Mouse (Mus musculus) T-helper 1 cell (primary cell): ENCODE measurements around the gene Spata25.
"Not testable (repeated sequence)": the region's sequence is repeated elsewhere in the genome, so short reads cannot be mapped to it uniquely, and the experiment has no call there.

Experiments used
- in situ Hi-C: fragments of 300-600 bp; cut with MboI, MseI; formaldehyde crosslinking; loops from one replicate; pipeline ENCODE4 v1.15.1; 2025; ENCODE audit warnings: high pct_unique_total_duplicates

Spata25 gene

DNA sequence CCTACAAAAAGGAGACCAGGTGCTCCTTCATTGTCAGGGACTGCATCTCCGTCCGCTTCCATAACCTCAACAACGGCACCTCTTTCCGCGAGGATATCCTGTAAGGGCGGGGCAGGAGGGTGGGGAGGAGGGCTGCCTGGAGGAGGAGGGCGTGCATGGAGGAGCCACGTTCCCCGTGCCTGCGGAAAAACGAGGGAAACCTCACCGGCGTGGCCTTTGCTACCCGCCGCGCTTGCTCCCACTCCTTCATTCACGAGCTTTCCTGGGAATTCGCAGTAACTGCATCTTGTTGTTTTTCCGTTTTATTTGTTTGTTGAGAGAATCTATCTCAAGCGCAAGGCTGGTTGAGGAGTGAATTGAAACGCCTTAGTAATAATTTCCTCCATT lies 23.0 kb downstream of the Spata25 start:
- in situ Hi-C loops: no loop called here

DNA sequence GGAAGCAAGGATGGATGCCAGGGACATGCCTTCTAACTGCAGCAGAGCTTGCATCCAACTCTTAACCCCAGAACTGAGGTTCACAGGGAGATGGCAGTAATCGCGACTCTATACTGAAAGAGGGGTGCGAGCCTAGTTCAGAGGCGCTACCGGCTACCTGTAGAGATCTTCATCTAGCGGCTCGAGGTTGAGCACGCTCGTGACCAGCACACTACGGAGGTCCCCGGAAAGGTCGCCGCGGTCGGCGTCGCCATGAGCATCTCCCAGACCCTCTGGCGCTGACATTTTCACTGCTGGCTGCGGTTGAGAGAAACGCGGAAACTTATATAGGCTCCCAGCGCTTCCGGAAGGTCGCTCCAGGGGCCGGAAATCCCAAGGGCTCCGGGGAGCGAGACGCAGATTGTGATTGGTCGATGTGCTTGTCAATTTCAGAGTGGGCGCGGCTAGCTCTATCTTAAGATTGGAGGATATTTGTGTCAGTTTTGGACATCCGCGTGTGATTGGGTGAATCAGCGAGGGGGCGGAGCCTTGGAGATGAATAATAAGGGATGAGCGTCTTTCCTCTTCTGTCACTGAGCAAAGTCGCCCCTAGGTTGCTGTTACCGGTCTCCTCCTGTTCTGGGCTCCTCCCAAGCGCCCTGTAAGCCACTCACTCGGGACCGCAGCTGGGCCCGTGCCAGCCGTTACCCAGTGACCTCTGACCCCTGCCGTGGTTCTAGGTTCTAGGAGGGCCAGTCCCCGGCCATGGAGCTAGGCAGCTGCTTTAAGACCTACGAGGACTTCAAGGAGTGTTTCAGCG lies 23.6 kb downstream of the Spata25 start, which contains the start of the genes Acot8 and Zswim3:
Gene Acot8 (minus strand): TSS at position 350 of the 799 bp plus-strand sequence.
Gene Zswim3 (plus strand): TSS at position 566 of the 799 bp plus-strand sequence.
- in situ Hi-C loops: no loop called here

DNA sequence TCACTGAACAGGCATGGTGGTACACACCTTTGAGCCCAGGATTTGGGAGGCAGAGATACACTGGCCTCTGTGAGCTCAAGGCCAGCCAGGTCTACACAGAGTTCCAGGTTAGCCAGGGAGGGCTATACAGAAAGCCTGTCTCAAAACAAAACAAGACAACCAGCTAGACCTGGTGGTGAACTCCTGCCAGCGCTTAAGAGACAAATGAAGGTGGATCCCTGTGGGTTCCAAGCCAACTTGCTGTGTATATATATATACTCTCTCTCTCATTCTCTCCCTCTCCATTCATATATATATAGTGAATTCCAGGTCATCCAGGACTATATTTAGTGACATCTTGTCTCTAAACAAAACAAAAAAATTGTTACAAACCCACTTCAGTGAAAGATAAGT lies 24.4 kb downstream of the Spata25 start:
- in situ Hi-C loops: no loop called here

DNA sequence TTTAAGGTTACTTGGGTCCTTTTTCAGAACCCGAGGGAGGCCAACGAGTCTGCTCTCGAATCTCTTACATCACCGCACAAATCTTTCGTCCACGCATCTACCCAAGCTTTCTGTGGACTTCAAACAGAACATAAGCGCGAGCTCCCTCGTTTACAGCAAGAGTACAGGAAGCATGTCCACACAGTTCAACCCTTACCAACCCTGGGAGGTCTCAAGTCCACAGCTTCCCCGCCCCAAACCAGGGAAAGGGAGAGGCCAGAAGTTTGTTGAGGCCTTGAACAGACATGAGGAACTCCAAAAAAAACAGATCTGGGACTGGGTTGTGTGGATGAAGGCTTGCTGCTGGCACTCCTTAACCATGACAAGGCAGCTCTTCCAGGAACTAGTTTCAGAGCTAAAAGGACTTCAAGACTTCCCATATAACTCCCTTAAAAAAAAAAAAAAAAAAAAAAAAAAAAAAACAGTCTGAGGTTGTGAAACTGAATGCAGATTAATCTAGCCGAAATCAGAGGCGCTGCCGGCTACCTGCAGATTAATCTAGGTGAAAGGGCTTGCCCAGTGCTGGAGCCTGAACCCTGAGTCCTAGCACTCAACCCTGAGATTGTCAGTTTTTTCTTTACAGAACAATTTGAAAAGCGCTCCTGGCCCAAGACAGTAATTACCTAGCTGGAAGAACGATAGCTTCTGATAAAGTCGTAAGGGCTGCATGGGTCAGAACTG lies 25.0 kb downstream of the Spata25 start:
- in situ Hi-C loops: no loop called here

DNA sequence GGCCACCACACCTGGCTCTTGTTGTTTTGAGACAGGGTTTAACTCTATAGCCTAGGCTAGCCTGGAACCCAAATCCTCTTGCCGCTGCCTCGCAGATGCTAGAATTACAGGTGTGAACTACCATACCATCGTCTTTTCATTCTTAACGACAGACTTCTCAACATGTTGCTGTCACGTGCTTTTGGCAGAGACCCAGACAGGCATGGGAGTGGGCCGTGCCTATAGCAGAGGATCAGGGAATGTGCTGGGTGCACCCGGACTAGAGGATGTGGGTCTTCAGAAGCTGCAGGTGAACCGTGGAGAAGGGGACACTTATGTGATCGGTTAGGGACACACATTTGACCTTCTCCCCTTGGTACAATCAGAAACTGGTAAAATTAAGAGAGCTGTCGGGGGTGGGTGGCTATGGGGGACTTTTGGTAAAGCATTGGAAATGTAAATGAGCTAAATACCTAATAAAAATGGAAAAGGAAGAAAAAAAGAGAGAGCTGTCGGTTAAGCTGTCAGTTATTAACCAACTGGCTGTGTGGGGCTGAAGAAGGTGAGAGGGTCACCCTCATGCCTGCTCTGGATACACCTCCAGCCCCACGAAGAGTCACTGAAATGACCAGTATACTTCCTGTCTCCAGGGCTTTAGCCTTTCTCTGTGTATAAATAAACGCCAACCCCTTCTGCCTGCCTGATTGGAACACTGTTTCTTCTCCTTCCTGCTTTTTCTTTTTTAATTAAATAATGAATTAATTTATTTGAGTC lies 27.9 kb downstream of the Spata25 start:
- in situ Hi-C loops: no loop called here

DNA sequence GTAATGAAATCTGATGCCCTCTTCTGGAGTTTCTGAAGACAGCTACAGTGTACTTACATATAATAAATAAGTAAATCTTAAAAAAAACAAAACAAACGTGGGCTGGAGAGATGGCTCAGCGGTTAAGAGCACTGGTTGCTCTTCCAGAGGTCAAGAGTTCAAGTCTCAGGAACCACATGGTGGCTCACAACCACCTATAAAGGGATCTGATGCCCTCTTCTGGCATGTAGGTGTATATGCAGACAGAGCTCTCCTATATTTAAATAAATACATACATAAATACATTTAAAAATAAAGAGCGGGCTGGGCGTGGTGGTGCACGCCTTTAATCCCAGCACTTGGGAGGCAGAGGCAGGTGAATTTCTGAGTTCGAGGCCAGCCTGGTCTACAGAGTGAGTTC lies 29.8 kb downstream of the Spata25 start:
- in situ Hi-C loops: not testable (repeated sequence)

DNA sequence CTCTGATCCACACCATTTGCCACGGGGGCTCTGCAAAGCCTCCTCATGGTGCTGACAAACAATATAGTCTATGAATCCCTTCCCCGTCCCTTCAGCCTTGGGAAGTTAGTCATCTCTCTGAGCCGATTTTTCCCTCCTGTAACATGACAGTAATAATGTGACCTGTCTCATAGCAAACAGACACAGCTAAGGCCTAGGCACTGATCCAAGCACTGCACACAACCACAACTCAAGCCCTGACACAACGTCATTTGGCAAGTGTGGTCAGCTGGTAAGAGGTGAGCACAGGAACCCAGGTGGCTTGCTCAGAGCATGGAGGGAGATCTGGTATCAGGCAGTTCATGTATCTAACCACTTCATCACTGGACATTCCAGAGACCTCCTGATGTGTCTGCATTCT lies 32.5 kb downstream of the Spata25 start:
- in situ Hi-C loops: no loop called here

DNA sequence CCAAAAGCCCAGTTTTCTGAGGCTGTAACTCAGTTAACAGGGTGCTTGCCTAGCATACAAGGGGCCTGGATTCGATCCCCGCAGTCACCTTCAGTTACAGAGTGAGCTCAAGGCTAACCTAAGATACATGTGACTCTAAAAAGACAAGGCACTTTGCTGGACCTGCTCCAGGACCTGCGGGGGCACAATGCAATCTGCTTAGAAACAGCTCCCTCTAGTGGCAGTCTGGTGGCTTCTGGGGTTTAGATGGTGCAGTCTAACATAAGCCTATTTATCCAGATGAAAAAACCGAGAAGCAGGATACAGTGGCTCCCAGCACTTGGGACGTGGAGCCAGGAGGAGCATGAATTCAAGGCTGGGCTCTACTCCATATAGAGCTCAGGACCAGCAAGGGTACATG lies 34.0 kb downstream of the Spata25 start:
- in situ Hi-C loops: no loop called here

DNA sequence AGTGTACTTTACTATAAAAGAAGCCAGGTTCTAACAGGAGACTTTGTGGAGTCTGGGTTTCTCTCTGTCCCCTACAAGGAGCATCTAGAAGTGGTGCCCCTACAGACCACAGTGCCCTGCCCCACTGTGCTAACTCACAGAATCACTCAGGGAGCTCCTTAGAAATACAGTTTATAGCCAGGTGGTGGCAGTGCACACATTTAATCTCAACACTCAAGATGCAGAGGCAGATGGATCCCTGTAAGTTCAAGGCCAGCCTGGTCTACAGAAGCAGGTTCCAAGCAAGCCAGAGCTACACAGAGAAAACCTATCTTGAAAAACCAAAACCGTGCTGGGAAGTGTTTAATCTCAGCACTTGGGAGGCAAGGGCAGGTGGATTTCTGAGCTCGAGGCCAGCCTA lies 34.6 kb downstream of the Spata25 start:
- in situ Hi-C loops: no loop called here

DNA sequence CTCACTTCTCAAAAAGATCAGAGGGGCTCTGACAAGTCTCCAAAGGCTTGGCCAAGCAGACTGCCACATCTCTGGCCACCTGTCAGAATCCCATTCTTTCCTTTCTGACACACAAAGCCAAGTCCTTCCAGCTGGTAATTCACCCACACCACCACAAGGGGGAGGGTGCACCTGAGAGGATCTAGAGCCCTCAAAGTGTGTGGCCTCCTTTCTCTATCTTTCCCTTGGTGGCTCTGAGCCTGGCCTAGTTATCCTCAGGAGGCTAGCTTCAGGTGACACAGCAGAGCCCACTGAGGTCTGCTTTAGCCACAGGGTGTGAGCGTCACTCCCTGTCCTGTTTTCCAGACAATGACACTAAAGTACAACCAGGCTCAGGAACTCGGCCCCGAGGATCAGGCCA lies 35.1 kb downstream of the Spata25 start:
- in situ Hi-C loops: no loop called here

DNA sequence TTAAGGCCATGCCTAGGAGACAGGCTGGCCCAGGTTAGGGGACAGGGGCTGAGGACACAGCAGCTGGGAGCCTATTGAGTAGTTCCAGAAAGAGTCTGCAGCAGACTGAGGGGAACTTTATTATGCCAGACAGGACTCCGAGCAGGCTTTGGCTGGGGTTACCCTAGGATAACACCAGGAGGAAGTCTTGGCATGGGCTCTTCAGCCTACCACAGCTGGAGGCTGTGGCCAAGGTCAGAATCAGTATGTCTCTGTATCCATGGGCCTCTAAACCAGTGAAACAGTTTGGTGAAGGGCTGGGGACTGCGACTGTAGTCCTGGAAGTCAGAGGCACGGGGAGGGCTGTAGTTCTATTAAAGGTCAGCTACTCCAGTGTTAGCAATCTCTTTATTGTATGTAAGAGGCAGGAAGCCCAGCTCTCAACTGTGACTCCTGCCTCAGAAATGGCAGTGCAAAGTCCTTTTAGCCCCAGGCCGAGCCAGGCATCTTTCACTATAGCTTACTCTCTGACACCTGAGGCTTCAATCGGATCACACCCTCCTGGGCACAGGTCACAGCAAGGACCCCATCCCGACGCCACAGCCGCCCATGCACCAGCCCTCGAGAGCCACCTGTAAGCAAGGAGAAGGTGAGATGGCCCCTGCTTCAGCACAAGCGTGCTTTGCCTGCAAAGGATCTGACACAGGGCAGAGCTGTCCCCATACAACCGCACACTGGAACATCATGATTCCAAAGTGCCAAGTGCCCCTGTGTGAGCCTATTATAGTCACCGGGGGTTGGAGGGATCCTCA lies 35.7 kb downstream of the Spata25 start:
- in situ Hi-C loops: no loop called here

DNA sequence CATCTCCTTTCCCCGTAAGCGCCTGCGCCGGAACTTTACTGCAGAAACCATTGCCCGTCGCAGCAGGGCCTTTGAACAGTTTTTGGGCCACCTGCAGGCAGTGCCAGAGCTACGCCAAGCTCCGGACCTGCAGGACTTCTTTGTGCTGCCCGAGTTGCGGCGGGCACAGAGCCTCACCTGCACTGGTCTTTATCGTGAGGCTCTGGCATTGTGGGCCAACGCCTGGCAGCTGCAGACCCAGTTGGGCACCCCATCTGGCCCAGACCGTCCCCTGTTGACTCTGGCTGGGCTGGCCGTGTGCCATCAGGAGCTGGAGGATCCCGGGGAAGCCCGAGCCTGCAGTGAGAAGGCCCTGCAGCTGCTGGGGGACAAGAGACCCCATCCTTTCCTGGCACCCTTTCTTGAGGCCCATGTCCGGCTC lies 36.5 kb downstream of the Spata25 start:
- in situ Hi-C loops: no loop called here

DNA sequence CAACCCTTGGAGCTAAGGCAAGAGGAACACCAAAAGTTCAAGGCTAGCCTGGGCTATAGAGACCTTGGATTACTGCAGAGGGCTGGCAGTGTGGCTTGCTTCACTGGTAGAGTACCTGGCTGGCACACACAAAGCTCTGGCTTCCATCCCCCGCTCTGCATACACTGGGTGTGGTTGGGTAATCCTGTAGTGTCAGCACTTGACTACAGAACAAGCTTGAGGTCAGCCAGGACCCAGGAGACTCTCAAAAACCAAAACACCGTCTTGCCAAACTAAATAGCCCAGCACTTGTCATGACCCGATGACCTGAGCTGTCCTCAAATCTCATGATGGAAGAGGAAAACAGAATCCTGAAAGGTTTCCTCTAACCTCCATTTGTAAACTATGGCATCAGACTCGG lies 37.9 kb downstream of the Spata25 start:
- in situ Hi-C loops: no loop called here

DNA sequence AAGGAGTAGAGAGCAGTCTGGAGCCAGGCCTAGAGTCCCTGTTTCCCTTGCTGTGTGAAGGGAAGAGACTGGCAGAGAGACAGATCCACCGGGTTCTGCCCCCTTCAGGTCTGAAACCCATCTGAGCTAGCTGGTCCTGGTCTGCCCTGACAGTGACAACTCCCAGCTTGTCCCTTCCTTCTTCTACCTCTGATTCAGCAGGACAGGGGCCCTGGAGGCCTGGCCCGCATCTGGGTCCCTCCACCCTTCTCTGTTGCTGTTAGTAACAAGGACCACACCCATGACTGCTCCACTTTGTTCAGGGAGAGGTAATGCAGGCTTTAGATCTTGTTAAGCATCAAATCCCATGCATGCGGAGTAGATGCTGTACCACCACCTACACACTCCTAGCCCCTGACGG lies 39.9 kb downstream of the Spata25 start:
- in situ Hi-C loops: no loop called here

DNA sequence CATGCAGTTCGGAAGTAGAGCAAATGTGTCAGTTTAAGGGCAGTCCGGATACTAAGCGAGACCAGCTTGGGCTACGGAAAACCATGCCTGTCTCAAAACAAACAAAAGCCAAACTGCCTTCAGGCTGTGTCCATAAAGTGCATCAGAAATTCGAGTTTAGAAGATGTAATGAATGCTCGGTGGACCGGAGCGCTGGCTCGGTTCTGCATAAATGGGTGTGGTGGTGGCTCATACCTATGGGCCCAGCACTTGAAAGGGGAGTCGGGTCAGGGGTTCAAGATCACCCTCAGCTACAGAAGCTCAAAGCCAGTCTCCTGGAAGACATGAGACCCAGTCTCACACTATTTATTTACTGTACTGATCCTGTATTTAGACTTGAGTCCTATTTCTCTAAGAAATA lies 40.6 kb downstream of the Spata25 start:
- in situ Hi-C loops: no loop called here

DNA sequence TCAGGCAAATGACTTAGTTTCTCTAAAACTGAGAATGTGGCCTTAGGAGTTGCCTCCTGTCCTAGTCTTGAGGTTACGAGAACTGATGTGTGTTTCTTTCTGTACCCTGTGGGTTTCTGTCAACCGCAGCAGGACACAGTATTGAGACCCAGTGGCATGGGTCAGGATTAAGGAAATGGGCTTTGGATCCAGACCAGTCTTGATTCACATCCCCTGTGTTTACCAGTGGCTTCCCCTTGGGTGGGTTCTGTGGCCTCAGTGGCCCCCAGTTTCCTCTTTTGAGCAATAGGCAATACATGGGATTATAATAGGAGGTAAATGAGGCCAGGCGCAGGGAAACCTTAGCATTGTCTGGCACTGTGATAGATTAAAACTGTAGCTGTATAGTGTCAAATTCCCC lies 41.3 kb downstream of the Spata25 start:
- in situ Hi-C loops: no loop called here

DNA sequence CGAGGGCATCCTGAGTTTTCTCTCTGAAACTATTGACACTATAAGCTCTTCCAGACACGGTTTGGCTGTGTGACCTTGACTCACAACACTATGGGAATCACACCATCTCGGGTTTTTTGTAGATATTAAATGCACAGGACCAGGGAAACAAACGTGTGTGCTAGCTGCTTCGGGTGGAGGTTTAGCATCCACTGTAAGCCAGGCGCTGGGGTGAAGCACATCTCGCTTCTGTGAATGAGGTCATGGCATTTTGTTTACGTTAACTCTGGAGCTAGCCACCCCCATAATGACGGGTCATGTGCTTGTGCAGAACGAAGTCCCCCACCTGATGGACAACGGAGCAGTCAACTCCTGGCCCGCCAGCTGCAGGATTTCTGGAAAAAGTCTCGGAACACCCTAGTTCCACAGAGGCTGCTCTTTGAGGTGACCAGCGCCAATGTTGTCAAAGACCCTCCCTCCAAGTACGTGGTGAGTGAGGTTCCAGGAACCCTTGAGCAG lies 41.9 kb downstream of the Spata25 start:
- in situ Hi-C loops: no loop called here

DNA sequence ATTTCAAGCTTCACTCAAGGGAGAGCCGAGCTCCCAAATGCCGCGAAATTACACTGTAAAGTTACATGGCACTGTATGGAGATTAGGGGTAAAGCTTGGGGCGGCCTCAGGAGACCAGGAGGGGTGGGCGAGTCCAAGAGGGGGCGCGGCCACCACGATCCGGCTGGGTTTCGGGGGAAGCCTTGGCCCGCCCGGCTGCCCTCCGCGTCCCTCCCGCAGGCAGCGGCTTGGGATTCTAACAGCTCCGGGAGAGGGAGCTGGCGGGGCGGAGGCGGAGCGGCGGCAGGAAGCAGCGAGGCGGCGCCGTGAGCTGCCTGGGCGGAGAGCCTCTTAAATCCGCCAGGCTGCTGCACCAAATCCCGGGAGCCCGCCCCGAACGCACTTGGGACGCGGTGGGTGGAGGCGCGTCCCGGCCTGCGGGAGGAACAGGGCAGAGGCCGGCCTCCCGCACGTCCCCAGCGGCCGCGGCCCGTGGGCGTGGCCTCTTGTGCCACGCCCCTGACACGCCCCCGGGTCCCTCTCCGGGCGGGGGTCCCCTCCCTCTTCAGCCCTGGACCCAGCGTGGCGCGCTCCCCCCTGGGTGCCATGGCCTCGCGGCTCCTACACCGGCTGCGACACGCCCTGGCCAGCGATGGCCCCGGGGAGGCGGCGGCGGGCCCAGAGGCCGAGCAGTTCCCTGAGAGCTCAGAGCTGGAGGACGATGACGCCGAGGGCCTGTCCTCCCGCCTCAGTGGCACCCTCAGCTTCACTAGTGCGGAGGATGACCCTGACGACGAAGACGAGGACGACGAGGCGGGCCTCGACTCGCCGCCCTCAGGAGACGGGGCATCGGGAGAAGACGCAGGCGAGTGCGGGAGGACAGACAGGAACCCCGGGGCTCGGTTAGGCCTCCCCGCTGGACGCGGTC lies 42.6 kb downstream of the Spata25 start, which contains the start of gene Snx21:
Gene Snx21 (plus strand): TSS at position 343 of the 907 bp plus-strand sequence.
- in situ Hi-C loops: no loop called here

DNA sequence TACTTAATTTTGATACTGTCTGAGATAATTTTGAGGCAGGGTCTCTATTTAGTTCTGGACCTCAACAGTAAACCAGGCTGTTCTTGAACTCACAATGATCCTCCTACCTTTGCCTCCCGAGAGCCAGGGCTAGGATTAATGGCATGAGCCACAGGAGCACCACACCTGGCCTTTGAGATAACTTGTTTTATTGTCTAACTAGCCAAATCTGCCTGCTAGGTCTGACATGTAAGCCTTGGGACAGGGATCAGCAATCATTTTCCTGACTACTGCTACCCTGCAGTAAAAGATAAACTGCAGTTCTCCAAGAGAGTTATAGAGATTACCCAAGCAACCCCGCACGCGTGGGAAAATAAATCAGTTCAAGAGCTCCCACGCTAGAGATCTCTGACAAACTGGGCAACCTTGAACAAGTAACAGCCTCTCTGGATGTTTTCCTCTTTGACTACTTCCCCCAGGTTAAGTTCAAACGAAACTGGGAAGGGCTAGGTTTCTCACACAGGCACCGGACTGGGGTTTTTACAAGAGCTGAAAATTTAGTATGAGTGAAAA lies 43.4 kb downstream of the Spata25 start:
- in situ Hi-C loops: no loop called here
